Mouse (Mus musculus) neural tube, embryonic 13.5 days (tissue): ENCODE results near the gene Sync. TPM values are rescaled to one million over a fixed set of nuclear protein-coding genes. Genes with fewer than 3 reads are reported as not detected.

Source experiments
- ATAC-seq: fragments of 200-750 bp; cut with Nextera tagmentation; 2 replicates; pipeline ENCODE4 v1.8.0; 2017; ENCODE audit warnings: low read depth, mild to moderate bottlenecking, moderate TSS enrichment, moderate library complexity
- H3K27ac ChIP-seq: fragments of 300-500 bp; sonication (generic); replicated peaks from 2 replicates; pipeline ENCODE4 v1.5.1; 2015; ENCODE audit warnings: moderate library complexity, mild to moderate bottlenecking, inconsistent platforms
- H3K27me3 ChIP-seq: fragments of 300-500 bp; sonication (generic); 2 replicates; pipeline ENCODE4 v1.6.1; 2015; ENCODE audit warnings: mild to moderate bottlenecking, inconsistent platforms
- H3K36me3 ChIP-seq: fragments of 300-500 bp; sonication (generic); 2 replicates; pipeline ENCODE4 v1.6.1; 2015; ENCODE audit warnings: mild to moderate bottlenecking, inconsistent platforms
- H3K4me1 ChIP-seq: fragments of 300-500 bp; sonication (generic); replicated peaks from 2 replicates; pipeline ENCODE4 v1.6.1; 2015; ENCODE audit warnings: inconsistent platforms
- H3K4me2 ChIP-seq: fragments of 300-500 bp; sonication (generic); 2 replicates; pipeline ENCODE4 v1.6.1; 2015; ENCODE audit warnings: inconsistent platforms, mild to moderate bottlenecking, moderate library complexity
- H3K4me3 ChIP-seq: fragments of 300-500 bp; sonication (generic); 2 replicates; pipeline ENCODE4 v1.5.1; 2015; ENCODE audit warnings: mild to moderate bottlenecking, inconsistent platforms
- H3K9ac ChIP-seq: fragments of 300-500 bp; sonication (generic); 2 replicates; pipeline ENCODE4 v1.6.1; 2015; ENCODE audit warnings: moderate library complexity, mild to moderate bottlenecking, inconsistent platforms
- H3K9me3 ChIP-seq: fragments of 300-500 bp; sonication (generic); 2 replicates; pipeline ENCODE4 v1.6.1; 2016; ENCODE audit warnings: inconsistent platforms
- WGBS: fragments of 180-500 bp; shearing (Covaris S2); methylation state at CpG from one replicate; pipeline ENCODE4 v1.1.7; 2015; 5-methylcytosine and 5-hydroxymethylcytosine counted together
- polyA plus RNA-seq: library from polyadenylated mRNA; unstranded; fragments of >200 nt; fragmentation: Nextera tagmentation; extraction: Ambion mirVana; gene quantifications from 2 replicates; pipeline ENCODE4 v1.2.1, GENCODE M21; 2015

Gene Sync
- polyA plus RNA-seq = 3.2 and 3.4 TPM in 2 replicates

DNA sequence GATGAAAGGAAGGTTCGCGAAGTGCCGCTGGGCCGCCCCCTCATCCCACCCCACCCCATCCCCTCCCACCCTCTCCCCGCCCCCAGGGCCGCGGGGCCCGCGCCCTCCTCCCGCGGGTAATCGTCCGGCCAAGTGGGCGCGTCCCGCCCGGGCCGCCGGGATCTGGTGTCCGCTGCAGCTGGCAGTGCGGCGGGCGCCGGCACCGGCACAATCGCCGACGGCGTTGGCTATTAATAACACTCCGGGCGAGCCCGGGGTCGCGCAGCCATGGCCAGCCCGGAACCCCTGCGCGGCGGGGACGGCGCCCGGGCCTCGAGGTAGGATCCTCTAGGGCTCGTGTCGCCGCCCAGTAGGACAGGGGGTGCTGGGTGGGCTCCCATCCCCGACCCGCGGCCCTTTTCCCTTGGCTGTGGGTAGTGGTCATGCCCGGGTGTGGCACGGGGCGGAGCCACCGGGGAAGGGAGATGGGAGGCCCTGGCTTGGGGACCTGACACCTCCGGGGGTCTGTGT lies at the start of gene Sync:
Gene Sync, plus strand, starts transcription at position 146 of the 510 bp plus-strand sequence.
- peak within 1 kb of the TSS; percentile 28; the same call in 1 of the 2 replicates for H3K27ac ChIP-seq
- H3K4me2 ChIP-seq = peak within 1 kb of the TSS; percentile 87
- peaks cover 21% of the 10 kb centered on the region for H3K27me3 ChIP-seq
- peak; percentile 72 for ATAC-seq
- H3K9ac ChIP-seq = peak within 1 kb of the TSS; percentile 74
- H3K4me1 ChIP-seq = peaks cover 27% of the 10 kb centered on the region
- H3K4me3 ChIP-seq = peak within 1 kb of the TSS; percentile 50
- no peaks in the 10 kb centered on the region for H3K9me3 ChIP-seq
- H3K36me3 ChIP-seq = no peaks in the 10 kb centered on the region
- WGBS = 1% methylated on average over 52 of the region's 53 CpGs

DNA sequence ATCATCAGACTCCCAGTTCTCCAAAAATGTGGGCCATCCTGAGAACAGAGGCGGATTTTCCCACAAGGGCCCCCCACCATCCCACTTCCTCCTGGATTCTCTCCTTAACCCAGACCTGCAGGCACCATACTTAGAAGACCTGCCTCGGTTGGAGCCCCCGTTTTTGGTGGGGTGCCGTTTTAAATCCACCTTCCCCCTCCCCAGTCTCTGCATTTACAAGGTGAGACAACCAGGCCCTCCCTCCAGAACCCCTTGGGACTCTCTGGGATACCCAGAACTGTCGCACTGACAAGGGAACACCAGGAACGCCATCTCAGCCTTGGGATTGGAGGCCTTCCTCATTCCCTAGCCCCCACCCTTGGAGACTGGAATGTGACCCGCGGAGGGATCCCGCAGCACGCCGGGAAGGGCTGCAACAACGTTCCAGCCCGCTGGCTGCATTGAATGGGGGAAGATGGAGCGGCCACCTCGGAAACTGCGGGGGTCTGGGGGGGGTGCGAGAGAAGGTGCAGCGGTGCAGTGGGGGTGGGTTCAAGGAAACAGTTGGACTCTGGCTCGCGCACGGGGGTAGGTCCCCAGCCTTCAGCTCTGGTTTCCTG lies 49.5 kb upstream of the Sync start:
- H3K9ac ChIP-seq = peak overlapping the region; percentile 79
- no peaks in the 10 kb centered on the region for H3K36me3 ChIP-seq
- no peak for ATAC-seq
- peak overlapping the region; percentile 92 for H3K4me2 ChIP-seq
- no peaks in the 10 kb centered on the region for H3K27me3 ChIP-seq
- no peaks in the 10 kb centered on the region for H3K9me3 ChIP-seq
- peak overlapping the region; percentile 61 for H3K4me3 ChIP-seq
- 7% methylated on average over 21 of the region's 21 CpGs for WGBS
- H3K4me1 ChIP-seq = peaks cover 53% of the 10 kb centered on the region
- H3K27ac ChIP-seq = peak overlapping the region; percentile 34; the same call in 1 of the 2 replicates

DNA sequence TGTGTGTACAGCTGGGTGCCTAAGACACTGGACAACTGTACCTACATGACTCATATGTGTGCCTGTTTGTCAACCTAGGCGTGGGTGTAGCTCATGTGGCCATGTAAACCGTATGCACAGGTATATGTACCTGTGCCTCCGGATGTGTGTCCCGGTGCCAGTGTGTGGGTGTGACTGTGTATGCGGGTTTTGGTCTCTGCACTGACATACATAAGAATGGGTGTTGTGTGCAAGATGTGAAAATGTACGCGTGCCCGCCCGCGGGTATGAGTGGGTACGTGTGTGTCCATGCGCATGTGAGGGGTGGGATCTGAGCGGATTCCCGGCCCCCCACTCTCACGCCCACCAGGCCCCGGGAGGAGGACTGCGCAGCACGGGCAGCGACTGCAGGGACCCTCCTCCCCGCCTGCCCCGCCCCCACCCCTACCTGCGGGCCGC lies 48.8 kb upstream of the Sync start:
- H3K4me1 ChIP-seq = peaks cover 53% of the 10 kb centered on the region
- peak overlapping the region; percentile 34 for H3K27ac ChIP-seq
- peak overlapping the region; percentile 92 for H3K4me2 ChIP-seq
- under 1% methylated on average over 23 of the region's 23 CpGs for WGBS
- peak overlapping the region; percentile 61 for H3K4me3 ChIP-seq
- peak overlapping the region; percentile 79 for H3K9ac ChIP-seq
- no peaks in the 10 kb centered on the region for H3K36me3 ChIP-seq
- ATAC-seq = peak; percentile 77
- no peaks in the 10 kb centered on the region for H3K27me3 ChIP-seq
- no peaks in the 10 kb centered on the region for H3K9me3 ChIP-seq

DNA sequence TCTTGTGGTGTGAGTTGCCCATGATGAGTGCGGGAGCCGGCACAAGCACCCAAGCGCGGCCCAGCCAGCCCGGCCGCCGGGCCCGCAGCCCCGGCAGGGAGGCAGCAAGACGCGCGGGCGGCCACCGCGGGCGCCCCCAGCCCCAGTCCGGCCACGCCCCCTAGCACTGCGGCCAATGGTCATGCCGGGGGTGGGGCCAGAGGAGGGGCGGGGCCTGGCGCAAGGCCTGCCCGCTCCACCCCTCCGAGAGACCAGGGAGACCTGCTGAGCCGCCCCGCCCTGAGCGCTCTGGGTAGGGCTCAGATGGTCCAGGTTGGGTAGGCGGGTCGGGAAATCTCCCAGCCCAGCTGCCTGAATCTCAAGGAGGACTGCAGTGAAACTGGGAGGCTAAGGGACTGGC lies 48.3 kb upstream of the Sync start:
- peak; percentile 83 for ATAC-seq
- Histone ChIP-seq H3K9ac (peak overlapping the region; percentile 79), H3K36me3 (no peaks in the 10 kb centered on the region), H3K4me1 (peaks cover 53% of the 10 kb centered on the region), H3K27ac (peak overlapping the region; percentile 34; the same call in 1 of the 2 replicates), H3K9me3 (no peaks in the 10 kb centered on the region), H3K4me3 (peak overlapping the region; percentile 61), H3K27me3 (no peaks in the 10 kb centered on the region), H3K4me2 (peak overlapping the region; percentile 92)
- WGBS = 1% methylated on average over 28 of the region's 29 CpGs

DNA sequence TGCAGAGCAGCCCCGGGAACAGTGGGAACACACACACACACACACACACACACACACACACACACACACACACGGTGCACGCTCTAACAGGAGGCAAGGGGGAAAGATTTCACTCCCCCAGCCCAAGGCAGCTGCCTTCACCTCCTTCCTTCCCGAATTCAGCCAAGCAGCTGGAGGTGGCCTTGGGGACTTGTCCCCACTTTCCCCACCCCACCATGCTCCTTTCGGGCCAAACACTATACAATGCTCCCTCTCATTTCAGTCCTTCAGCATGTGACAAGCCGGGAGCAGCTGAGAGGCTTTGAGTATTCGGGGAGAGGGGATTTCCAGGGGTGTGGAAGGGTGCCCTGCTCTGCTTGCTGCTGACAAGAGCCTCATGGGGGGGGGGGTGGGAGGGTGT lies 45.5 kb upstream of the Sync start:
- no peak for ATAC-seq
- Histone ChIP-seq H3K4me1 (peaks cover 42% of the 10 kb centered on the region), H3K27me3 (peaks cover 25% of the 10 kb centered on the region), H3K4me3 (no peak overlapping the region), H3K4me2 (no peak overlapping the region), H3K36me3 (no peaks in the 10 kb centered on the region), H3K9me3 (no peaks in the 10 kb centered on the region), H3K27ac (peak overlapping the region; percentile 23; the same call in 1 of the 2 replicates), H3K9ac (peak overlapping the region; percentile 14; the same call in 1 of the 2 replicates)
- 19% methylated on average over 7 of the region's 7 CpGs for WGBS

DNA sequence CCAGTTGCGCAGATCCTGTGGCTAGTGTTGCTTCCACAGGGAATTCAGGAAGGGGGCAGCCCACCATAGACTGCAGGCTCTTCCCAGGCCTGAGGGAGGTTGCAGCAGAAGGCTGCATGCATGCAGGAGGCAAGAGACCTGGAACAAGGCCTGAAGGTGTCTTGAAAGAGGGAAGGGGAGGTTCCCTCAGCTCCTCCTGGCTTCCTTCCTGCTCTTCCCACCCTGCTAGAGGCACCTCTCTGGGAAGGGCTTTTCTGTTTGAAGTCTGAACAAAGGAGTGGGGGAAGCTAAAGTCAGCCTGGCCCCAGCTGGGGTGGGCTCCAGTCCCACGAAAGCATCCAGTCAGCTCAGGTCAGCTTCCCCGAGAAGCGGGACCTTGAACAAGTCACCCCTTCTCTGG lies 45.1 kb upstream of the Sync start:
- ATAC-seq = no peak
- Histone ChIP-seq H3K9me3 (no peaks in the 10 kb centered on the region), H3K4me2 (no peak overlapping the region), H3K4me3 (no peak overlapping the region), H3K4me1 (peaks cover 38% of the 10 kb centered on the region), H3K36me3 (no peaks in the 10 kb centered on the region), H3K27me3 (peaks cover 29% of the 10 kb centered on the region), H3K27ac (peak overlapping the region; percentile 23), H3K9ac (0 out of 2 replicates have a peak overlapping the region, but pooled peaks have one; percentile 34)
- 33% methylated on average over 4 of the region's 4 CpGs for WGBS

DNA sequence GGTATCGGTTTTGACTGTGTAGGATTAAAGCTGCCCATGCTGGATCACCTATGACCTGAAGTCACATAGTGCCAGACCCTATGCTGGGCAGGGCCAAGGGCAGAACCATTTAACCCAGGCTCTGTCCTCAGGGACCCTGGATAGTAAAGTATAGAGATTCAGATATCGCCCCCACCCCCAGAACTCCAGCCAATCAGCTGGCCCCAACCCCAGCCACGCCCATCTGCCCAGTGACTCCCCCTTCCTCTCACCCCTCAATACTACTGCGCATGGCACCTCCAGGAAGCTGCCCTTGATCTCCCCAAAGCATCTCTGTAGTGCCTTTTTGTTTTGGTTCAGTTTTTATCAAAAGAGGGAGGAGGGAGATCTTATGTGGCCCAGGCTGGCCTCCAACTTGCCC lies 44.7 kb upstream of the Sync start:
- no peaks in the 10 kb centered on the region for H3K9me3 ChIP-seq
- H3K9ac ChIP-seq = 0 out of 2 replicates have a peak overlapping the region, but pooled peaks have one; percentile 34
- peak overlapping the region; percentile 23 for H3K27ac ChIP-seq
- H3K4me1 ChIP-seq = peaks cover 36% of the 10 kb centered on the region
- H3K4me2 ChIP-seq = no peak overlapping the region
- ATAC-seq = no peak
- H3K4me3 ChIP-seq = no peak overlapping the region
- 21% methylated on average over 4 of the region's 4 CpGs for WGBS
- H3K36me3 ChIP-seq = no peaks in the 10 kb centered on the region
- H3K27me3 ChIP-seq = peaks cover 34% of the 10 kb centered on the region

DNA sequence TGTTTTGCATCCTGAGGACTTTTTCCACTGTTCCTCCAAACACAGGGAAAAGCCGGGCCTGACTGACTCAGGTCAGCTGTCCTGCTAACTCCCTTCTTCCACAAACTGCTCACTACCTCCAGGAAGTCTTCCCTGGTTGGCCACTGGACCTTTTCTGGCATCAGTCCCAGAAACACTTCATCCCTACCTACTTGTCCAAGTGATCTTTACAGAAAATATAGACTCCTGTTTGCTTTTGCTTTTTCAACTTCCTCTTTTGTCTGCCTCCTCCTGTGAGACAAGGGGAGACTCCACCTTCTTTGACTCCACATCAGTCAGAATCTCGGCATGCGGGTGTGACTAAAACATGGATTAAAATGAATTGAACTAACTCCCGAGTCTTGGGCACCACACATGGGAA lies 42.6 kb upstream of the Sync start:
- H3K4me2 ChIP-seq = no peak overlapping the region
- WGBS = 74% methylated on average over 4 of the region's 4 CpGs
- no peak overlapping the region for H3K9ac ChIP-seq
- no peak overlapping the region for H3K27ac ChIP-seq
- peaks cover 35% of the 10 kb centered on the region for H3K4me1 ChIP-seq
- peaks cover 54% of the 10 kb centered on the region for H3K27me3 ChIP-seq
- no peaks in the 10 kb centered on the region for H3K36me3 ChIP-seq
- H3K9me3 ChIP-seq = no peaks in the 10 kb centered on the region
- no peak overlapping the region for H3K4me3 ChIP-seq
- ATAC-seq = no peak

DNA sequence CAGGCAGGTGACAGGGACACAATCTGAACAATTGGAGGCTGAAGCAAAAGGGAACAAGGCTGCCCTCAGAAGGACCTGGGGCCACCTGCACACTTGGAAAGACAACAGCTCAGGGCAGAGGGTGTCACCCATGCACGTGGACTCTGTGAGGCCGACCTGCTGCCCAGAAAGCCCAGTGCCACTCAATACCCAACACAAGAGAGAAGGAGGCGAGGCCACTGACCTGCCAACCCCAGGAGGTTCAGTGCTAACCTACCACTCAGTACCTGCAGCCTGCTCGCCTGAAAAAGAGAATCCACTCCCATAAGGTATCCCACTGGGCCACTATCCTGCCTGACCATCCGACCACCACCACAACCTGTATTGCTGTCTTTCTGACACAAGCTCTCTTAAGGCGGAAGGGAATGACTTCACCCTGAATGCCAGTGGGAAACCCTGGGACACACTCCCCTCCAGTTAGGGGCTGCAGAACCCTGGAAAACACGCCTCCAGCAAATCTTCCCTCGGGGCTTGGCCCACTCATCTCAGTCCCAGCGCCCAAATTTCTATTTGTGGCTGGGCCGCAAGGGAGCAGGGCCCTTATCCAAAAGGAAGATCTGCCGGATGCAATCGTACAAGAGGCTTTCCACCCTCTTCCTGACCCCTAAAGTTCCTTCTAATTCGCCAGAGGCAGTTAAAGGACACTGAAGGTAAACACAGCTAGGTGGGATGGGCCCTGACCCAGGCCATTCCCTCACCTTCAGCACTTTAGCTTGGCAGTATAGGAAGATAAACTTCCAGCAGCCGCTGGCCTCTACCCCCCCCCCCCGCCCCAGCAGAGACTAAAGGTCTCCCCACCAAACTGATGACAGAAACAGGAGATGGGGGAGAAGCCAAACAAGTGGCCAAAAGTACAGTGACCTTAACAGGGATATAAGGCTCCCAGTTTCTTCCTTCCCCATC lies 40.8 kb upstream of the Sync start:
- no peak overlapping the region for H3K9ac ChIP-seq
- peaks cover 72% of the 10 kb centered on the region for H3K27me3 ChIP-seq
- no peak for ATAC-seq
- H3K27ac ChIP-seq = no peak overlapping the region
- peaks cover 41% of the 10 kb centered on the region for H3K4me1 ChIP-seq
- H3K9me3 ChIP-seq = no peaks in the 10 kb centered on the region
- 42% methylated on average over 15 of the region's 15 CpGs for WGBS
- 0 out of 2 replicates have a peak overlapping the region, but pooled peaks have one; percentile 3 for H3K4me2 ChIP-seq
- H3K4me3 ChIP-seq = no peak overlapping the region
- no peaks in the 10 kb centered on the region for H3K36me3 ChIP-seq

DNA sequence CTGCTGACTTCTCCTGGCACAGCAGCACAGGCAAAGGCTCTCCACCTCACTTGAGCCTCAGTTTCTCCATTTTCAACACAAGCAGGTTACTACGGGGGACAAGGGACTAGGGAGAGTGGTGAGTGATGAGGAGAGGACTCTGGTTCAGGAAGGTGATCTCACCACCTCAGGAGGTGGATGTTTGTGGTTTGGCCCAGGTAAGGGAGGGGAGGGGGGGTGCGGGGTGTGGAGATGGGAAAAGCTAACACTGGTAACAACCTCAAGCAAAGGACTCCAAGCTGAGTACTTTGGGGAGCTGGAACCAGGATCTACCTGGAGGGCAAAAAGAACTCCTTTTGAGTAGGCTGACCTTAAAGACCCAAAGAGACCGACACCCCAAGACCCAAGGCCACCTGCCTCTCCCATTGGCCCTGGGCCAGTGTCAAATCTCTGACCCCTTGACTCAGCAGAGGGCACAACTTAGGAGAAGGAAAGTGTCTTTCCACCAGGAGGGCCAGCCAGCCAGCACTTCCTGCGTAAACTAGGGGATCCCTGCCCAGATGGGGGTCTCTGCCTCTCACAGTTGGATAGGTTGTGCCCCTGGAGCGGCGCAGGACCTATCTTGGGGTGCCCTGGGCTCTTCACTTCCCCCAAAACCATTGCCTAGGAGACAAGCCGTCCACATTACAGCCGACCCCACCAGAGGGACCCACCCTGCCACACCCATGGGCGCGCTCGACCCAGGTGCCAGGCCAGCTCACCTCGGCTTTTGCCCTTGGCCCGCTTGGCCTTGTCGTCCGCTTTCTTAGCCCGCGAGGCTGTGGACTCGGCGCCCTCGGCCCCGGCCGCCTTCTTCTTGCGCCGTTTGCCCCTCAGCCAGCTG lies 39.8 kb upstream of the Sync start:
- no peak overlapping the region for H3K27ac ChIP-seq
- ATAC-seq = no peak
- no peaks in the 10 kb centered on the region for H3K36me3 ChIP-seq
- no peaks in the 10 kb centered on the region for H3K9me3 ChIP-seq
- H3K4me3 ChIP-seq = peak overlapping the region; percentile 54
- peaks cover 35% of the 10 kb centered on the region for H3K4me1 ChIP-seq
- peaks cover 77% of the 10 kb centered on the region for H3K27me3 ChIP-seq
- peak overlapping the region; percentile 96 for H3K4me2 ChIP-seq
- WGBS = 11% methylated on average over 24 of the region's 24 CpGs
- H3K9ac ChIP-seq = peak overlapping the region; percentile 73

DNA sequence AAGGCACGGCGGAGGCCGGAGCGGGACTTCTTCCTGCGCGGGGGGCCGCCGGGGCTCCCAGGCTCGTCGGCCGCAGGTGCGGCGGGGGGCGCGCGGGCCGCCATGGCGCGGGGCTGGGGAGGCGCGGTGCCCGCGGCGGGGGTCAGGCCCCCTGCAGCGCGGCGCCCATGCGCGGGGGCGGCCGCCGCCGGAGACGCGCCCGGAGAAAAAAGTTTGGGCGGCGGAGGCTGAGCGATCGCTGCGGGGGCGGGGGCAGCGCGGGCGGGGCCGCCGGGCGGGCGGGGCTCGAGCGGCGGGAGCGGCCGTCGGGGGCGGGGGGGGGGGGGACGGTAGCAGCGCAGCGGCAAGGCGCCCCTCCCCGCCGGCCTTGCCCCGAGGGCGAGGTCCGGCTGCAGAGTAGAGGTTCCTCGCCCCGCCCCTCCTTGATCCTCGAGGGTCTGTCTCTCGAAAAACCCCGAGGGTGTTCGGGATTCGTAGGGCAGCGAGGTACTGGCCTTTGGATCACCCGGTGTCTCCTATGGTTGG lies 39.1 kb upstream of the Sync start:
- peaks cover 32% of the 10 kb centered on the region for H3K4me1 ChIP-seq
- no peaks in the 10 kb centered on the region for H3K36me3 ChIP-seq
- under 1% methylated on average over 37 of the region's 74 CpGs for WGBS
- H3K4me2 ChIP-seq = peak overlapping the region; percentile 96
- H3K9me3 ChIP-seq = no peaks in the 10 kb centered on the region
- peaks cover 77% of the 10 kb centered on the region for H3K27me3 ChIP-seq
- no peak for ATAC-seq
- peak overlapping the region; percentile 73 for H3K9ac ChIP-seq
- no peak overlapping the region for H3K27ac ChIP-seq
- H3K4me3 ChIP-seq = peak overlapping the region; percentile 54
